Mouse (Mus musculus) cerebellum, adult 11 months (tissue): Measurements from ENCODE around the gene Trp73.

Experiments used
- DNase-seq: peaks from one replicate; pipeline ENCODE4 v3.0.0; 2022

Gene Trp73

GRCm38 (mm10) chr4:154140182-154140212 is at the start of gene Trp73:
TSS of gene Trp73 (minus strand) at chr4:154140208.
- DNase-seq: no peak

GRCm38 (mm10) chr4:154188948-154189347 is 48.9 kb upstream of the Trp73 start:
- DNase-seq: no peak

- no peak for DNase-seq
Measured at GRCm38 (mm10) chr4:154186002-154186537, 46.1 kb upstream of the Trp73 start.

- DNase-seq: no peak
Measured at GRCm38 (mm10) chr4:154185001-154185400, 45.0 kb upstream of the Trp73 start.

- no peak for DNase-seq
Measured at GRCm38 (mm10) chr4:154183566-154183965, 43.6 kb upstream of the Trp73 start.

GRCm38 (mm10) chr4:154181001-154181400 is 41.0 kb upstream of the Trp73 start:
- no peak for DNase-seq

- no peak for DNase-seq
Measured at GRCm38 (mm10) chr4:154177257-154177656, 37.2 kb upstream of the Trp73 start.

GRCm38 (mm10) chr4:154171931-154172604 is 32.1 kb upstream of the Trp73 start:
- no peak for DNase-seq

GRCm38 (mm10) chr4:154171151-154171930 is 31.3 kb upstream of the Trp73 start:
- DNase-seq: no peak

- no peak for DNase-seq
Measured at GRCm38 (mm10) chr4:154170506-154171150, 30.6 kb upstream of the Trp73 start, which contains the start of gene Megf6. TSS of gene Megf6 (plus strand) at chr4:154170730.

- DNase-seq: no peak
Measured at GRCm38 (mm10) chr4:154170021-154170420, 30.0 kb upstream of the Trp73 start.

GRCm38 (mm10) chr4:154167053-154167452 is 27.0 kb upstream of the Trp73 start:
- DNase-seq: no peak

GRCm38 (mm10) chr4:154163296-154163695 is 23.3 kb upstream of the Trp73 start:
- DNase-seq: peak; percentile 68

GRCm38 (mm10) chr4:154160538-154161390 is 20.8 kb upstream of the Trp73 start, which contains the start of gene Tprgl:
TSS of gene Tprgl (minus strand) at chr4:154160666.
- peak; percentile 97 for DNase-seq

- DNase-seq: no peak
Measured at GRCm38 (mm10) chr4:154159961-154160537, 20.0 kb upstream of the Trp73 start.

GRCm38 (mm10) chr4:154159002-154159401 is 19.0 kb upstream of the Trp73 start:
- peak; percentile 83 for DNase-seq

- DNase-seq: no peak
Measured at GRCm38 (mm10) chr4:154157970-154158662, 18.1 kb upstream of the Trp73 start.

GRCm38 (mm10) chr4:154156050-154156449 is 16.0 kb upstream of the Trp73 start:
- DNase-seq: no peak

GRCm38 (mm10) chr4:154154104-154154503 is 14.1 kb upstream of the Trp73 start:
- no peak for DNase-seq

GRCm38 (mm10) chr4:154146342-154146741 is 6.3 kb upstream of the Trp73 start:
- peak; percentile 61 for DNase-seq

- no peak for DNase-seq
Measured at GRCm38 (mm10) chr4:154144712-154145111, 4.7 kb upstream of the Trp73 start.
